Mouse (Mus musculus) C2C12 (cell line): ENCODE data around the gene Gm20532.

Experiments used
- CEBPB ChIP-seq: IDR thresholded peaks from one replicate; pipeline ENCODE4 v1.6.1; 2011; ENCODE audit warnings: low read depth, mild to moderate bottlenecking, control low read depth, moderate library complexity
- CTCF ChIP-seq: IDR thresholded peaks from one replicate; pipeline ENCODE4 v1.5.1; 2011; ENCODE audit not compliant: control insufficient read depth, insufficient read depth, insufficient read length
- FOSL1 ChIP-seq: IDR thresholded peaks from one replicate; pipeline ENCODE4 v1.8.0; 2011; ENCODE audit warnings: mild to moderate bottlenecking, low read length; ENCODE audit not compliant: poor library complexity, insufficient read depth, severe bottlenecking
- MAX ChIP-seq: IDR thresholded peaks from one replicate; pipeline ENCODE4 v1.6.1; 2011; ENCODE audit warnings: mild to moderate bottlenecking, control low read depth
- MYOD1 ChIP-seq: IDR thresholded peaks from one replicate; pipeline ENCODE4 v1.6.1; 2011; ENCODE audit warnings: low read depth; ENCODE audit not compliant: control insufficient read depth, insufficient read length
- MYOG ChIP-seq: IDR thresholded peaks from one replicate; pipeline ENCODE4 v1.6.1; 2011; ENCODE audit not compliant: control insufficient read depth, insufficient read length; ENCODE audit errors: extremely low read depth
- USF1 ChIP-seq: IDR thresholded peaks from one replicate; pipeline ENCODE4 v1.6.1; 2011; ENCODE audit warnings: low read depth, mild to moderate bottlenecking, control low read depth, moderate library complexity

GRCm38 (mm10) chr2:26570034-26570433 is 16.4 kb upstream of the Gm20532 start:
- TF ChIP-seq MYOD1 = no peak
- peak; percentile 32 for TF ChIP-seq CTCF
- no peak for TF ChIP-seq USF1
- no peak for TF ChIP-seq FOSL1
- no peak for TF ChIP-seq MYOG
- no peak for TF ChIP-seq CEBPB
- TF ChIP-seq MAX = no peak
